Mouse (Mus musculus) hematopoietic multipotent progenitor cell, adult 10-12 weeks (in vitro differentiated cells): ENCODE measurements around the gene Ajuba. TPM values are rescaled to one million over a fixed set of nuclear protein-coding genes. Genes with fewer than 3 reads are reported as not detected.

Source experiments
- polyA plus RNA-seq: library from polyadenylated mRNA; stranded (reverse); fragments of >175 nt; gene quantifications from 2 replicates; pipeline ENCODE4 v1.2.3, GENCODE M21; 2012; ENCODE audit warnings: low replicate concordance

Ajuba gene
- 0.19 and 0.21 TPM in 2 replicates for polyA plus RNA-seq

GRCm38 (mm10) chr14:54577089-54577982, at the start of gene Ajuba:
Ajuba (minus strand) TSS chr14:54577558.

GRCm38 (mm10) chr14:54621133-54621532, 43.8 kb upstream of the Ajuba start, which contains the start of gene Psmb11:
Psmb11 (plus strand) TSS chr14:54621433.

GRCm38 (mm10) chr14:54617897-54618365, 40.6 kb upstream of the Ajuba start, which contains the start of gene Psmb5:
Psmb5 (minus strand) TSS chr14:54618022.

GRCm38 (mm10) chr14:54605752-54606321, 28.5 kb upstream of the Ajuba start, which contains the start of gene 4931414P19Rik:
4931414P19Rik (minus strand) TSS chr14:54605993.

GRCm38 (mm10) chr14:54553975-54554769, 23.2 kb downstream of the Ajuba start, which contains the start of gene Haus4:
Haus4 (minus strand) TSS chr14:54554616.

Other genes starting within 250 kb of the Ajuba start
- 110 and 132 TPM in 2 replicates for gene Oxa1l, start 216.7 kb downstream of the Ajuba start, polyA plus RNA-seq
- gene Slc7a7, start 159.8 kb downstream of the Ajuba start, polyA plus RNA-seq, result 7.6 and 24.9 TPM in 2 replicates
- gene Mrpl52, start 150.6 kb downstream of the Ajuba start, polyA plus RNA-seq, result 568 and 1,494 TPM in 2 replicates
- gene Mmp14, start 145.9 kb downstream of the Ajuba start, polyA plus RNA-seq, result 8.4 and 13.5 TPM in 2 replicates
- 484 and 1,181 TPM in 2 replicates for gene Lrp10, start 113.4 kb downstream of the Ajuba start, polyA plus RNA-seq
- gene Rem2, start 101.5 kb downstream of the Ajuba start, polyA plus RNA-seq, result 0.29 and 0.50 TPM in 2 replicates
- gene Prmt5, start 60.0 kb downstream of the Ajuba start, polyA plus RNA-seq, result 67.2 and 74.7 TPM in 2 replicates
- gene Haus4, start 22.9 kb downstream of the Ajuba start, polyA plus RNA-seq, result 18.9 and 31.5 TPM in 2 replicates
- gene 4931414P19Rik, start 28.4 kb upstream of the Ajuba start, polyA plus RNA-seq, result 2.5 and 13.7 TPM in 2 replicates
- gene Psmb5, start 40.5 kb upstream of the Ajuba start, polyA plus RNA-seq, result 82.0 and 111 TPM in 2 replicates
- gene Psmb11, start 43.9 kb upstream of the Ajuba start, polyA plus RNA-seq, result 0.04 TPM in 1 of 2 replicates, not detected in the other
- gene Gm17606, start 63.4 kb upstream of the Ajuba start, polyA plus RNA-seq, result not detected in 2 replicates
- gene Cdh24, start 63.8 kb upstream of the Ajuba start, polyA plus RNA-seq, result 3.0 and 6.9 TPM in 2 replicates
- gene 1700123O20Rik, start 108.7 kb upstream of the Ajuba start, polyA plus RNA-seq, result 29.2 and 79.7 TPM in 2 replicates
- gene Acin1, start 109.4 kb upstream of the Ajuba start, polyA plus RNA-seq, result 401 and 647 TPM in 2 replicates
- not detected in 2 replicates for gene Gm29776, start 121.3 kb upstream of the Ajuba start, polyA plus RNA-seq
- gene Cebpe, start 134.6 kb upstream of the Ajuba start, polyA plus RNA-seq, result 4.6 and 20.0 TPM in 2 replicates
- gene Slc7a8, start 204.4 kb upstream of the Ajuba start, polyA plus RNA-seq, result 12.8 and 14.2 TPM in 2 replicates
- not detected in 2 replicates for gene Rnf212b, start 236.6 kb upstream of the Ajuba start, polyA plus RNA-seq